Mouse (Mus musculus) testis, adult 2 months (tissue): ENCODE measurements around the gene Sfxn5. TPM values are rescaled to one million over a fixed set of nuclear protein-coding genes. Genes with fewer than 3 reads are reported as not detected.

Source experiments
- H3K27ac ChIP-seq: fragments of 200-500 bp; 2 replicates; pipeline ENCODE4 v1.5.1; 2012; ENCODE audit warnings: low read depth, low read length; ENCODE audit not compliant: control insufficient read depth, insufficient read depth
- H3K27me3 ChIP-seq: fragments of 200-500 bp; 2 replicates; pipeline ENCODE4 v1.6.1; 2012; ENCODE audit warnings: mild to moderate bottlenecking, low read length, moderate library complexity; ENCODE audit not compliant: control insufficient read depth, insufficient read depth
- H3K36me3 ChIP-seq: fragments of 200-500 bp; 2 replicates; pipeline ENCODE4 v1.6.1; 2012; ENCODE audit warnings: mild to moderate bottlenecking, low read length; ENCODE audit not compliant: control insufficient read depth, insufficient read depth
- H3K4me1 ChIP-seq: fragments of 200-500 bp; 2 replicates; pipeline ENCODE4 v1.6.1; 2012; ENCODE audit warnings: low read length; ENCODE audit not compliant: control insufficient read depth, insufficient read depth
- H3K4me3 ChIP-seq: fragments of 200-500 bp; 2 replicates; pipeline ENCODE4 v1.5.1; 2012; ENCODE audit warnings: low read depth, mild to moderate bottlenecking, low read length, moderate library complexity, mixed read lengths; ENCODE audit not compliant: control insufficient read depth
- CTCF ChIP-seq: fragments of 200-500 bp; IDR thresholded peaks from 2 replicates; pipeline ENCODE4 v1.5.1; 2012; ENCODE audit warnings: low read depth, mild to moderate bottlenecking, inconsistent platforms, low read length, moderate library complexity; ENCODE audit not compliant: control insufficient read depth, insufficient read depth, insufficient replicate concordance
- POLR2A ChIP-seq: fragments of 200-500 bp; IDR thresholded peaks from 2 replicates; pipeline ENCODE4 v1.6.1; 2012; ENCODE audit warnings: low read depth, mild to moderate bottlenecking, inconsistent platforms, low read length, moderate library complexity; ENCODE audit not compliant: control insufficient read depth
- polyA plus RNA-seq: library from polyadenylated mRNA; depleted of rRNA; stranded (reverse); fragments of >200 nt; gene quantifications from 2 replicates; pipeline ENCODE4 v1.2.3, GENCODE M21; 2012

Sfxn5 gene
- polyA plus RNA-seq, 1 experiment: 0.80 TPM

GRCm38 (mm10) chr6:85362610-85363009 lies 29.4 kb upstream of the Sfxn5 start:
- no peak overlapping the region for H3K27ac ChIP-seq
- H3K27me3 ChIP-seq: no peaks in the 10 kb centered on the region
- H3K4me3 ChIP-seq: no peak overlapping the region
- no peaks in the 10 kb centered on the region for H3K36me3 ChIP-seq
- H3K4me1 ChIP-seq: peaks cover 3% of the 10 kb centered on the region
- no peak for TF ChIP-seq CTCF
- TF ChIP-seq POLR2A: no peak

- no peak overlapping the region for H3K4me3 ChIP-seq
- TF ChIP-seq POLR2A (no peak), CTCF (no peak)
- H3K36me3 ChIP-seq: no peaks in the 10 kb centered on the region
- H3K4me1 ChIP-seq: peaks cover 6% of the 10 kb centered on the region
- no peak overlapping the region for H3K27ac ChIP-seq
- no peaks in the 10 kb centered on the region for H3K27me3 ChIP-seq
Observed at GRCm38 (mm10) chr6:85360311-85360710, 27.1 kb upstream of the Sfxn5 start.

- H3K27me3 ChIP-seq: no peaks in the 10 kb centered on the region
- no peaks in the 10 kb centered on the region for H3K36me3 ChIP-seq
- TF ChIP-seq CTCF (no peak), POLR2A (no peak)
- H3K27ac ChIP-seq: no peak overlapping the region
- H3K4me1 ChIP-seq: peaks cover 6% of the 10 kb centered on the region
- no peak overlapping the region for H3K4me3 ChIP-seq
Observed at GRCm38 (mm10) chr6:85358877-85359276, 25.7 kb upstream of the Sfxn5 start.

GRCm38 (mm10) chr6:85356682-85357465 lies 23.7 kb upstream of the Sfxn5 start:
- TF ChIP-seq POLR2A: no peak
- no peak for TF ChIP-seq CTCF
- Histone ChIP-seq H3K27me3 (no peaks in the 10 kb centered on the region), H3K4me1 (peaks cover 6% of the 10 kb centered on the region), H3K27ac (no peak overlapping the region; the same call in 1 of the 2 replicates), H3K36me3 (no peaks in the 10 kb centered on the region), H3K4me3 (no peak overlapping the region)

GRCm38 (mm10) chr6:85355753-85356152 lies 22.5 kb upstream of the Sfxn5 start:
- Histone ChIP-seq H3K27me3 (no peaks in the 10 kb centered on the region), H3K4me1 (peaks cover 6% of the 10 kb centered on the region), H3K4me3 (no peak overlapping the region), H3K36me3 (no peaks in the 10 kb centered on the region), H3K27ac (no peak overlapping the region)
- no peak for TF ChIP-seq CTCF
- no peak for TF ChIP-seq POLR2A

- Histone ChIP-seq H3K4me3 (no peak overlapping the region), H3K27ac (no peak overlapping the region)
Observed at GRCm38 (mm10) chr6:85354709-85355108, 21.5 kb upstream of the Sfxn5 start.

GRCm38 (mm10) chr6:85353706-85354105 lies 20.5 kb upstream of the Sfxn5 start:
- H3K27me3 ChIP-seq: no peaks in the 10 kb centered on the region
- TF ChIP-seq POLR2A (no peak), CTCF (no peak)
- no peak overlapping the region for H3K4me3 ChIP-seq
- H3K36me3 ChIP-seq: no peaks in the 10 kb centered on the region
- no peak overlapping the region for H3K27ac ChIP-seq
- H3K4me1 ChIP-seq: peaks cover 7% of the 10 kb centered on the region

More at GRCm38 (mm10) chr6:85354709-85355108, 21.5 kb upstream of the Sfxn5 start:
- Histone ChIP-seq H3K4me1 (peaks cover 6% of the 10 kb centered on the region), H3K27me3 (no peaks in the 10 kb centered on the region), H3K36me3 (no peaks in the 10 kb centered on the region)
- TF ChIP-seq CTCF (no peak), POLR2A (no peak)
